Mouse (Mus musculus) ES-E14 (cell line): ENCODE measurements around the gene Scaf8.

Experiments used
- HCFC1 ChIP-seq: IDR thresholded peaks from 2 replicates; pipeline ENCODE4 v1.6.1; 2012; ENCODE audit warnings: low read length, inconsistent platforms, borderline replicate concordance; ENCODE audit not compliant: insufficient read depth
- ZC3H11A ChIP-seq: IDR thresholded peaks from 2 replicates; pipeline ENCODE4 v1.6.1; 2012; ENCODE audit warnings: low read depth, mild to moderate bottlenecking, inconsistent platforms, low read length, borderline replicate concordance

DNA sequence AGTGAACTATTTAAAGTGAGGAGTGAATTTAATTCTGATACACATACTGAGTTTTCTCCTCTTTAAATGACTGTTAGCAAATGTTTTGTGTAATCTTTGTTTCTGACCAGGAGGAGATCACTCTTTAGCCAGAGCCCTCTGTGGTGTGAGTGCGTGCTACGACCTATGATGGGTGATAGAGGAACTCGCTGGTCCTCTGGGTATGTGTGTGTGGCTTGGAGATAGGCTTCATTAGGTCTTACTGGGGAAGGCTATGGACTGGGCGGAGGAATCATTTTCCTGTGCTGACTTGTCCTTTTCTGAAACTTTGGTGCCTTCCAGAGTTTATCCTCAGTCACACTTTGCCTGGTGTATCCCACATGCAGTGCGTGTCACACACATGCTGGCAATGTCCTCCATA lies 102.3 kb downstream of the Scaf8 start:
- no peak for TF ChIP-seq ZC3H11A
- TF ChIP-seq HCFC1: no peak
